Mouse (Mus musculus) cerebellum, adult 2 months (tissue): ENCODE measurements around the gene Rsg1.

ENCODE experiments used
- CTCF ChIP-seq: fragments of 200-500 bp; IDR thresholded peaks from 2 replicates; pipeline ENCODE4 v1.5.1; 2011; ENCODE audit warnings: low read depth, mild to moderate bottlenecking, control low read depth, low read length, moderate library complexity, borderline replicate concordance; ENCODE audit not compliant: insufficient read depth
- POLR2A ChIP-seq: fragments of 200-500 bp; IDR thresholded peaks from 2 replicates; pipeline ENCODE4 v1.6.1; 2011; ENCODE audit warnings: low read length, control low read depth, borderline replicate concordance; ENCODE audit not compliant: insufficient read depth

- TF ChIP-seq CTCF (peak; percentile 70), POLR2A (no peak)
Observed at GRCm38 (mm10) chr4:141267837-141268236, 54.1 kb downstream of the Rsg1 start.
